Mouse (Mus musculus) liver, embryonic 14.5 days (tissue): ENCODE measurements at regions not wholly inside any gene's neighbourhood (a gene's known extent, or its start where the extent isn't known, plus 50 kb on each side); places are given as distances from the start of the nearest gene placed in this dataset.

Source experiments
- CTCF ChIP-seq: IDR thresholded peaks from 2 replicates; pipeline ENCODE4 v1.5.1; 2016; ENCODE audit warnings: antibody characterized with exemption, low read depth, control low read depth
- EP300 ChIP-seq: IDR thresholded peaks from 2 replicates; pipeline ENCODE4 v1.6.1; 2016; ENCODE audit warnings: antibody characterized with exemption, low read depth

- no peak for TF ChIP-seq CTCF
- no peak for TF ChIP-seq EP300
These were observed 83.2 kb upstream of the Psmd7 start for GRCm38 (mm10) chr8:107671471-107671870.
